Mouse (Mus musculus) forebrain, embryonic 15.5 days (tissue): ENCODE results near the gene Cacna1a. TPM values are rescaled to one million over a fixed set of nuclear protein-coding genes. Genes with fewer than 3 reads are reported as not detected.
"Not testable (repeated sequence)": the region's sequence is repeated elsewhere in the genome, so short reads cannot be mapped to it uniquely, and the experiment has no call there.

Experiments used
- ATAC-seq: fragments of 200-750 bp; cut with Nextera tagmentation; replicated peaks from 2 replicates; pipeline ENCODE4 v1.8.0; 2017; ENCODE audit warnings: mild to moderate bottlenecking, moderate TSS enrichment, moderate library complexity
- H3K27ac ChIP-seq: fragments of 300-500 bp; sonication (generic); replicated peaks from 2 replicates; pipeline ENCODE4 v1.5.1; 2015; ENCODE audit warnings: mild to moderate bottlenecking, inconsistent platforms
- H3K27me3 ChIP-seq: fragments of 300-500 bp; sonication (generic); 2 replicates; pipeline ENCODE4 v1.6.1; 2015; ENCODE audit warnings: inconsistent platforms
- H3K36me3 ChIP-seq: fragments of 300-500 bp; sonication (generic); 2 replicates; pipeline ENCODE4 v1.6.1; 2015; ENCODE audit warnings: mild to moderate bottlenecking, inconsistent platforms
- H3K4me1 ChIP-seq: fragments of 300-500 bp; sonication (generic); 2 replicates; pipeline ENCODE4 v1.6.1; 2015; ENCODE audit warnings: inconsistent platforms
- H3K4me2 ChIP-seq: fragments of 300-500 bp; sonication (generic); replicated peaks from 2 replicates; pipeline ENCODE4 v1.6.1; 2015; ENCODE audit warnings: mild to moderate bottlenecking, inconsistent platforms
- H3K4me3 ChIP-seq: fragments of 300-500 bp; sonication (generic); 2 replicates; pipeline ENCODE4 v1.5.1; 2015; ENCODE audit warnings: mild to moderate bottlenecking, inconsistent platforms
- H3K9ac ChIP-seq: fragments of 300-500 bp; sonication (generic); replicated peaks from 2 replicates; pipeline ENCODE4 v1.6.1; 2015; ENCODE audit warnings: mild to moderate bottlenecking, inconsistent platforms
- H3K9me3 ChIP-seq: fragments of 300-500 bp; sonication (generic); 2 replicates; pipeline ENCODE4 v1.6.1; 2016; ENCODE audit warnings: inconsistent platforms
- WGBS: fragments of 180-500 bp; shearing (Covaris S2); methylation state at CpG from one replicate; pipeline ENCODE4 v1.1.7; 2015; ENCODE audit warnings: mixed read lengths; 5-methylcytosine and 5-hydroxymethylcytosine counted together
- polyA plus RNA-seq: library from polyadenylated mRNA; unstranded; fragments of >200 nt; fragmentation: Nextera tagmentation; extraction: Ambion mirVana; gene quantifications from 2 replicates; pipeline ENCODE4 v1.2.1, GENCODE M21; 2015

The Cacna1a gene
- polyA plus RNA-seq, 1 experiment from 2014 or later: 12.9 TPM

DNA sequence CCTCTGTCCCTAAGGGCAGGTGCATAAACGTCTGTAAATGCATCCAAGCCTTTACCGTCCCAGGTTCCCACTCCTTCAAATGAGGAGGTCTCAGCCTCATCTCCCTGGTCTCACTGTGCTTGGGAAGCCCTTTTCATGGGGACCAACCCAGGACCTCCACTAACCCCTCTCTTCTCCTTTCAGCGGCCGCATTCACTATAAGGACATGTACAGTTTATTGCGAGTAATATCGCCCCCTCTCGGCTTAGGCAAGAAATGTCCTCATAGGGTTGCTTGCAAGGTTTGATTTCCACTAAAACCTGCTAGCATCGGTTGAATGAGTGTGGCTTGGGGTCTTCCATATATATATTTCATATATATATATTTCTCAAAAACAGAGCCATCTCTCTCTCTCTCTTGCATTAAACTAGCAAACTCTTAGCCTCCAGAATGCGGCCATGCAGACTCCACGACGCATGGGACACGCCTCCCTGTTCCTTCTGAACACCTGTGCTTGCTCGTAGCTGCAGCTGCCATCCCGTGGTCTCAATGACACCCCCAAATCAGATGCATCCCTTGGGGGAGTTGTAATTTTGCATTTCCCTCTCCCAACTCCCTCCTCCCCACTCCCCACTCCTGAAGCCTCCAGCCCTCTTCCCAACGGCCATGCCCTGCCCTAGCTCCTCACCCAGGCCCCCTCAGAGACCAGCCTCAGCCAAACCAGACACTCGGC lies 226.4 kb downstream of the Cacna1a start:
- no peak overlapping the region for H3K9ac ChIP-seq
- H3K36me3 ChIP-seq: no peaks in the 10 kb centered on the region
- no peaks in the 10 kb centered on the region for H3K9me3 ChIP-seq
- no peak overlapping the region for H3K27ac ChIP-seq
- no peaks in the 10 kb centered on the region for H3K27me3 ChIP-seq
- H3K4me3 ChIP-seq: no peak overlapping the region
- 35% methylated on average over 16 of the region's 16 CpGs for WGBS
- peaks cover 4% of the 10 kb centered on the region; the same call in 1 of the 2 replicates for H3K4me1 ChIP-seq
- H3K4me2 ChIP-seq: no peak overlapping the region
- ATAC-seq: no peak

DNA sequence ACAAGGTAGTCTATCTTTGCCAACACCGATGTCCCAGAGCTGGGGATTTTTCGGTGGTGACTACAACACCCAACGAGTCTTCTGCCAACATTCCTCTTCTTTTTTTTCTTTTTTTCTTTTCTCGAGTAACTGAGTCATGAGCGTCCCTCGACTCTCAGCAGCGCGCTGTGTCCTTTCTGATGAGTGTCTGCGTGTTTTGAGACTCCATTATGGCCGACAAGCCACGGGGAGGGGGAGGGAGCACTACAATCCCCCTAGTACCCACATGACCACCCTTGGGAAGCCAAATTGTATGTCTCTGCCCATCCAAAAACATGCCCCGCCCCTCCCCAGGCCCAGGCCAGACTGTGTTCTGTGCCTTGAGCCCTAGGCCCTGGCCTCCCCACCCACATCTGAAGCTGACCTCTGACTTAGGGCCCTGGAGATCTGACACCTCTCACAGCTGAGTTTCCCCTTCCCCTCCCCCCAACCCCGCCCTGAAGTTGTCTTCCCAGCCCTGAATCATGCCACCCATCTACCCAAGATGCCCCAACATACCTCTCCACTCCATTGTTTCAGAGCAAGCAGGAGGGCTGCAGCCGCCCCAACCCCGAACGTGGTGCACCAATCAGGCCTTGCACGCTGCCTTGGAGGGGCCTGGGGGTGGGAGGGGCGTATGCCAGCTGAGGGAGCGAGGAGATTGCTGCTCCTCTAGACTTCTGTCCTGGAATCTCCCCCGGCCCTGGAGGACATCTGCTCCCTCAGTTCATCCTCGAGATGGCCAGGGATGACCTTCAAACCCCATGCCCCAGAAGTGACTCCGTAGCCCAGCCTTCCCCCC lies 227.6 kb downstream of the Cacna1a start:
- no peak overlapping the region for H3K4me3 ChIP-seq
- no peaks in the 10 kb centered on the region for H3K27me3 ChIP-seq
- WGBS: 26% methylated on average over 22 of the region's 22 CpGs
- no peak overlapping the region for H3K9ac ChIP-seq
- H3K9me3 ChIP-seq: no peaks in the 10 kb centered on the region
- no peak; the same call in 1 of the 2 replicates for ATAC-seq
- H3K27ac ChIP-seq: no peak overlapping the region
- no peaks in the 10 kb centered on the region for H3K36me3 ChIP-seq
- H3K4me2 ChIP-seq: no peak overlapping the region
- peaks cover 4% of the 10 kb centered on the region; the same call in 1 of the 2 replicates for H3K4me1 ChIP-seq

DNA sequence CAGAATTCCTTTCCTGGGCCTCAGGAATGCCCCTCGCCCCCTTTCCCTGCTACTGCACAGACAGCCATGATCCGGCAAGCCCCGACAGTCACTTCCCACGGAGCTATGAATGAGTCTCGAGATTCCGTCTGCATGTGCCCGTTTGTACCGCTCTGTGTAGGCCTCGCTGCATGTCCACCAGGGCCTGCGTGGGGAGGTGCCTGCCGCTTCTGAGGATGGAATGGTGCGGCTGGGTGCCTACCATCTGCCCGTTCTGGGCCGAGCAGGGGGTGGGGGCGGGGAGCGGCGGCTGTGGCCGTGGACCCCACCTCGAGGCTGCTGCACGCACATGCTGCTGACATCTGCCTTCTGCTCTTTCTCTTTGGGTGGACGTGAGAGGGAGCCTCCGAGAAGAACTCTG lies 228.8 kb downstream of the Cacna1a start:
- Histone ChIP-seq H3K4me2 (no peak overlapping the region), H3K9me3 (no peaks in the 10 kb centered on the region), H3K9ac (no peak overlapping the region), H3K4me1 (peaks cover 4% of the 10 kb centered on the region; the same call in 1 of the 2 replicates), H3K36me3 (no peaks in the 10 kb centered on the region), H3K27ac (no peak overlapping the region), H3K4me3 (no peak overlapping the region), H3K27me3 (no peaks in the 10 kb centered on the region)
- ATAC-seq: no peak
- WGBS: 51% methylated on average over 22 of the region's 22 CpGs

DNA sequence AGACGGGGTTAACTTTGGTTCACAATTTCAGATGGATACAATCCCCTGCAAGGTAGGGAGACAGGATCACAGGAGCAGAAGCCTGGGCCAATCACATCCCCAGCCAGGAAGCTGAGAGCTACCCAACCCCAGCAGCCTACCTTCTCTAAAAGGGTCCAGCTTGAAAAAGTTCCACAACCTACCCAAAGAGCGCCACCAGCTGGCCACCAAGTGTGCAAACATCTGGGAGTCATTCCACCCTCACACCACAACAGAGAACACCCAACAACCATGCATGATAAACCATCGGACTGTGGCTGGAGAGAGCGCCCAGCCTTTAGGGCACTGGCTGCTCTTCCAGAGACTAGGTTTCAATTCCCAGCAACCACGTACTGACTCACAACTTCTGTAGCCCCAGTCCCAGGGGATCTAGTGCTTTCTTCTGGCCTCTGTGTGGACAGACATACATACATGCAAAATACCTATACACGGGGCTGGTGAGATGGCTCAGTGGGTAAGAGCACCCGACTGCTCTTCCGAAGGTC lies 232.9 kb downstream of the Cacna1a start:
- Histone ChIP-seq H3K9me3 (no peaks in the 10 kb centered on the region), H3K4me3 (no peak overlapping the region), H3K27me3 (no peaks in the 10 kb centered on the region), H3K4me1 (no peaks in the 10 kb centered on the region), H3K27ac (no peak overlapping the region), H3K36me3 (no peaks in the 10 kb centered on the region), H3K4me2 (no peak overlapping the region), H3K9ac (no peak overlapping the region)
- ATAC-seq: no peak
- WGBS: 82% methylated on average over 8 of the region's 8 CpGs

DNA sequence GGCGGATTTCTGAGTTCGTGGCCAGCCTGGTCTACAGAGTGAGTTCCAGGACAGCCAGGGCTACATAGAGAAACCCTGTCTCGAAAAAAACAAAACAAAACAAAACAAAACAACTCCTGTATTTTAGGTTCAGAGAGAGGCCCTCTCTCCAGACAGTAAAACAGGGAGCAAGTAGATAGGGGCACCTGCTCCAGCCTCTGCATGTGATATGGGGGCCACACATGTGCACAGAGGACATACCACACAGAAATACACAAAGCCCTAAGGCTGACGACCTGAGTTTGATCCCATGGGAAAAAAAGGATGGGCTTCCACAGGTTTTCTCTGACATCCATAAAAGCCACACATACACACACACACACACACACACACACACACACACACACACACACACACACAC lies 235.2 kb downstream of the Cacna1a start:
- H3K36me3 ChIP-seq: not testable (repeated sequence)

DNA sequence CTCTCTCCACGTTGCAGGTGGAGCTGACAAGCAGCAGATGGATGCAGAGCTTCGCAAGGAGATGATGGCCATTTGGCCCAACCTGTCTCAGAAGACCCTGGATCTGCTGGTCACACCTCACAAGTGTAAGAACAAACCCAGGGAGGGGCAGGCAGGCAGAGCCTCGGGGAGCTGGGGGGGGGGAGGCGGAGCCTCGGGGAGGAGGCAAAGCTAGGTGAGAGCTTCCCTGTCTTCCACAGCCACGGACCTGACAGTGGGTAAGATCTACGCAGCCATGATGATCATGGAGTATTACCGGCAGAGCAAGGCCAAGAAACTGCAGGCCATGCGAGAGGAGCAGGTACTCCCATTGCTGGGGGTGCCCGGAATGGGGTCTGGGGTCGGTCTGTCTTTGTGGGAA lies 241.3 kb downstream of the Cacna1a start:
- Histone ChIP-seq H3K27ac (no peak overlapping the region), H3K4me2 (no peak overlapping the region), H3K36me3 (no peaks in the 10 kb centered on the region; the same call in 1 of the 2 replicates), H3K4me1 (no peaks in the 10 kb centered on the region; the same call in 1 of the 2 replicates), H3K9ac (no peak overlapping the region), H3K4me3 (no peak overlapping the region), H3K9me3 (no peaks in the 10 kb centered on the region), H3K27me3 (no peaks in the 10 kb centered on the region)
- no peak for ATAC-seq
- 84% methylated on average over 11 of the region's 11 CpGs for WGBS

More for the DNA sequence above, 235.2 kb downstream of the Cacna1a start:
- not testable (repeated sequence) for H3K4me1 ChIP-seq, H3K9ac ChIP-seq, ATAC-seq, H3K9me3 ChIP-seq, H3K27me3 ChIP-seq, H3K4me2 ChIP-seq, H3K27ac ChIP-seq, H3K4me3 ChIP-seq
- 74% methylated on average over 4 of the region's 4 CpGs for WGBS

DNA sequence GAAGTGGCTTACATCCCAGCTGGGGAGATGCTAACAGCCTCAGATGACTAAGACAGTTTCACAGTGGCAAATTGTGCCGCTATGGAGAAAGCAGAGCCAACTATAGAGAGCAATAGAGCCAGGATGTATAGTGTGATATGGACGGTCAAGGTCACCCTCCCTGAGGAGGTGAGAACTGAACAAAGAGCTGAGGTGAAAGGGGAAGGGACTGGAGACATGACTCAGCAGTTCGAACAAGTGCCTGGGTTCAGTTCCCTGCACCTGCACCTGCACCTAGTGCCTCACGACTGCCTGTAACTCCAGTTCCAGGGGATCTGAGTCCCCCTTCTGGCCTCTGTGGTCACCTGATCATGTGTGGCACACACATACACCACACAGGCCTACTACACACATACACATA lies 241.9 kb downstream of the Cacna1a start:
- ATAC-seq: no peak
- 84% methylated on average over 4 of the region's 4 CpGs for WGBS

DNA sequence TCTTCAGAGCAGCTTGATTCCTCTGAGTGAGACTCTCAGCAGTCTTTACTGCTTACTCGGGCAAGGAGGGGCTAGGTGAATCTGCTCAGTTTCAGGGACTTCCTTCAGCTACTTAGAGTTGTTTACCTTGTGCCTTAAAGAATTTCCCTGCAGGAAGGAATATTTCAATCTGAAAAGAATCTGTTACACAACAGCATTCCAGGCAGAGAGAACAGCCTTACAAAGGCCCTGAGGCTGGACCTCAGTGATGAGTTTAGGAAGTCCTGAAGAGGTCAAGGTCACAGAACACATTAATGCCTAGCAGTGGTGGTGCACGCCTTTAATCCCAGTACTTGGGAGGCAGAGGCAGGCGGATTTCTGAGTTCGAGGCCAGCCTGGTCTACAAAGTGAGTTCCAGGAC lies 243.6 kb downstream of the Cacna1a start:
- H3K27ac ChIP-seq: no peak overlapping the region
- no peaks in the 10 kb centered on the region for H3K9me3 ChIP-seq
- H3K4me2 ChIP-seq: no peak overlapping the region
- no peak for ATAC-seq
- no peak overlapping the region for H3K4me3 ChIP-seq
- no peak overlapping the region for H3K9ac ChIP-seq
- WGBS: 95% methylated on average over 4 of the region's 4 CpGs
- no peaks in the 10 kb centered on the region for H3K27me3 ChIP-seq
- H3K4me1 ChIP-seq: peaks cover 13% of the 10 kb centered on the region
- H3K36me3 ChIP-seq: no peaks in the 10 kb centered on the region; the same call in 1 of the 2 replicates

More for the DNA sequence above, 241.9 kb downstream of the Cacna1a start:
- H3K4me3 ChIP-seq: no peak overlapping the region
- H3K27ac ChIP-seq: no peak overlapping the region
- no peaks in the 10 kb centered on the region for H3K9me3 ChIP-seq
- H3K27me3 ChIP-seq: no peaks in the 10 kb centered on the region
- H3K4me1 ChIP-seq: peaks cover 5% of the 10 kb centered on the region
- H3K36me3 ChIP-seq: no peaks in the 10 kb centered on the region; the same call in 1 of the 2 replicates
- H3K9ac ChIP-seq: no peak overlapping the region
- H3K4me2 ChIP-seq: no peak overlapping the region

DNA sequence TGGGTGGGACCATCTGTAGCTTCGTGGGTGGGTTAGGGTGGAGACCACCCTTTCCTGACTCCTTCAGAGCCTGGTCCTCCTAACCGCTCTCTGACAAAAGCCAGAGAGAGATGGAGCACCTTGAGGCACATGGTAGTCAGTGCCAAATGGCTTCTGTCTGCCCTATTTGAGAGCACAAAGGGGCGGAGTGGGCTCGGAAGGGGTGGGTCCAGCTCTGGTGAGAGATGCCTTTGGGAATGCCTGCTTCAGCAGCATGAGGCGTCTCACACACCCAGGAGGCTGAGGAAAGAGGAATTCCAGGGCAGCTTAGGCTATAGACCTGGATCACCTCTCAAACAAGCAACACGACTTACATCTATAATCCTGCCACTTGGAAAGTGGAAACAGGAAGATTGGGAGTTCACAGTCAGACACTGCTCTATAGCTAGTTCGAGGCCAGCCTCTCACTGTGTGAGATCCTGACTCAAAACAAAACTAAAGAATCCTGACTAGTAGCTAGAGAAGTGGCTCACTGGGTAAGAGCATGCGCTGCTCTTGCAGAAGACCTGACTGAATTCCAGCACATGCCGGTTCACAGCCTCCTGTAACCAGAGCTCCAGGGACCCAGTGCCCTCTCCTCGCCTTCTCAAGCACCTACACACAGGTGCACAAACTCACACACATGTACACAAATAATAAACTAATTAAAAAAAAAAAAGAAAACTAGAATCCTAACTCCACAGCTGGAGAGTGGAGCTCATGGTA lies 245.8 kb downstream of the Cacna1a start:
- Histone ChIP-seq H3K4me1 (peaks cover 22% of the 10 kb centered on the region), H3K36me3 (no peaks in the 10 kb centered on the region; the same call in 1 of the 2 replicates), H3K4me2 (no peak overlapping the region), H3K9ac (no peak overlapping the region), H3K27ac (peak overlapping the region; percentile 79), H3K27me3 (no peaks in the 10 kb centered on the region), H3K9me3 (no peaks in the 10 kb centered on the region), H3K4me3 (no peak overlapping the region)
- ATAC-seq: no peak
- WGBS: 53% methylated on average over 10 of the region's 10 CpGs

DNA sequence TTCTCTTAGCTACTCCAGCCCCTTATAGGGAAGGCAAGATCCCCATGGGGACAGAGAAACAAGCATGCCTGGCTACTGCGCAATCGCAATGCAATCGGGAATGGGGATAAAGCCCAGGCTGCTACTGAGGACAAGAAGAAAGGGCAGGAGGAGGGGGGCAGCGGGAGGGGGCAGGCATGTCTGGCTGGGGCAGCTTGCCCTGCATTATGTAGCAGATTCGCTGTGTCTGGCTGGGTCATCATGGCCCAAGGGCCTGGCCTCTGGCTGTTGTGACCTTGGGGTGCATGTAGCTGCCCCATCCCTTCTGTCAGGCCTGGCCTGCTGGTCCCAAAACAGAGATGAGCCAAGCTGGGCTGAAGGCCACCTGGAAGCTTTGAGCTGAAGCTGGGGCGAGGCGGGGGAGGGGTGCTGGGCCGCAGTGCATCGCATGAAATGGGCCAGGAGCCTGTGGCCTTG lies 246.6 kb downstream of the Cacna1a start:
- WGBS: 44% methylated on average over 9 of the region's 9 CpGs
- Histone ChIP-seq H3K9ac (peak overlapping the region; percentile 9; the same call in 1 of the 2 replicates), H3K9me3 (no peaks in the 10 kb centered on the region), H3K4me1 (peaks cover 22% of the 10 kb centered on the region), H3K4me3 (no peak overlapping the region), H3K36me3 (no peaks in the 10 kb centered on the region; the same call in 1 of the 2 replicates), H3K4me2 (no peak overlapping the region), H3K27me3 (no peaks in the 10 kb centered on the region), H3K27ac (peak overlapping the region; percentile 79)
- no peak for ATAC-seq

DNA sequence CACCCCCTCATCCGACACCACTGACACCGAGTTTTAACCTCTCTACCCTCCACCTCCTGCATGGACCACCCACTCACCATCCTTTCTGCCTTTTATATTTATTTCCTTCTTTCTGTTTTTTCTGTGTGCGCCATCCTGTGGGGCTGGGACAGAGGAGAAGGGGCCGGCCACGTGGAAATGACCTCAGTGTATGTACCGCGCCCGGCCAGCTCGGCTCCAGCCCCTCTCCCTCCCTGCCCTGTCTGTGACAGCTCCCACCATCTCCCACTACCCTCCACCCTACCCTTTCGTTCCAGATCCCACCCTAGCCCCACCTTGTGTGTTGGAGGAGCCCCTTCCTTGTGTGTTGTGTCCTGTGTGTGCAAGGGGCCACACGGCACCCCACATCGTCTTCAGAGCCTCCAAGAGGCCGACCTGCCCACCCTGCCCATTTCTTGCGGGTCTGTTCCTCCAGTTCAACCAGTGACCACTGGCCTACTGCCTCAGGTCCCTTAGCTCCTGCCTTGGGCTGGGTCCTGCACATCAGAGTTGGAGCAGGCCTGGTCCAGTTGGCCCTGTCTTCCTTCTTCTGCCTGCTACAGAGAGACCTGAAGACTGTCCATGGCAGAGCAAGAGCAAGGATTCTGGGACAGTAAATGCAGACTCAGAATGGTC lies 247.3 kb downstream of the Cacna1a start:
- no peaks in the 10 kb centered on the region for H3K9me3 ChIP-seq
- ATAC-seq: no peak
- H3K36me3 ChIP-seq: no peaks in the 10 kb centered on the region
- H3K4me1 ChIP-seq: peaks cover 28% of the 10 kb centered on the region
- H3K27me3 ChIP-seq: no peaks in the 10 kb centered on the region
- peak overlapping the region; percentile 79 for H3K27ac ChIP-seq
- 66% methylated on average over 14 of the region's 14 CpGs for WGBS
- H3K4me3 ChIP-seq: no peak overlapping the region
- peak overlapping the region; percentile 3; the same call in 1 of the 2 replicates for H3K9ac ChIP-seq
- H3K4me2 ChIP-seq: no peak overlapping the region
